Mouse (Mus musculus) hindbrain, embryonic 13.5 days (tissue): ENCODE results near the gene Nrp2. TPM values are rescaled to one million over a fixed set of nuclear protein-coding genes. Genes with fewer than 3 reads are reported as not detected.
A peak's percentile ranks its signal among the peaks of the same experiment; 100 is the strongest.

Experiments
- ATAC-seq: fragments of 200-750 bp; cut with Nextera tagmentation; 2 replicates; pipeline ENCODE4 v1.8.0; 2017; ENCODE audit warnings: moderate TSS enrichment; ENCODE audit not compliant: low FRiP score
- H3K27ac ChIP-seq: fragments of 300-500 bp; sonication (generic); 2 replicates; pipeline ENCODE4 v1.5.1; 2015; ENCODE audit warnings: inconsistent platforms, mild to moderate bottlenecking, moderate library complexity
- H3K27me3 ChIP-seq: fragments of 300-500 bp; sonication (generic); 2 replicates; pipeline ENCODE4 v1.6.1; 2015; ENCODE audit warnings: mild to moderate bottlenecking, inconsistent platforms
- H3K36me3 ChIP-seq: fragments of 300-500 bp; sonication (generic); 2 replicates; pipeline ENCODE4 v1.6.1; 2015; ENCODE audit warnings: mild to moderate bottlenecking, inconsistent platforms
- H3K4me1 ChIP-seq: fragments of 300-500 bp; sonication (generic); replicated peaks from 2 replicates; pipeline ENCODE4 v1.6.1; 2015; ENCODE audit warnings: inconsistent platforms
- H3K4me2 ChIP-seq: fragments of 300-500 bp; sonication (generic); 2 replicates; pipeline ENCODE4 v1.6.1; 2015; ENCODE audit warnings: inconsistent platforms, mild to moderate bottlenecking, moderate library complexity
- H3K4me3 ChIP-seq: fragments of 300-500 bp; sonication (generic); 2 replicates; pipeline ENCODE4 v1.5.1; 2015; ENCODE audit warnings: mild to moderate bottlenecking, inconsistent platforms
- H3K9ac ChIP-seq: fragments of 300-500 bp; sonication (generic); 2 replicates; pipeline ENCODE4 v1.6.1; 2015; ENCODE audit warnings: mild to moderate bottlenecking, inconsistent platforms
- H3K9me3 ChIP-seq: fragments of 300-500 bp; sonication (generic); 2 replicates; pipeline ENCODE4 v1.6.1; 2016; ENCODE audit warnings: inconsistent platforms
- WGBS: fragments of 180-500 bp; shearing (Covaris S2); methylation state at CpG from one replicate; pipeline ENCODE4 v1.1.7; 2015; 5-methylcytosine and 5-hydroxymethylcytosine counted together
- polyA plus RNA-seq: library from polyadenylated mRNA; unstranded; fragments of >200 nt; fragmentation: Nextera tagmentation; extraction: Ambion mirVana; gene quantifications from 2 replicates; pipeline ENCODE4 v1.2.1, GENCODE M21; 2015

Gene Nrp2
- polyA plus RNA-seq, 1 experiment from 2014 or later: 35.7 TPM

GRCm38 (mm10) chr1:62691175-62691574 is 11.9 kb upstream of the Nrp2 start:
- Histone ChIP-seq H3K4me1 (0 out of 2 replicates have a peak, but pooled peaks cover 2% of the 10 kb centered on the region), H3K4me3 (no peak overlapping the region)
- 92% methylated on average over 6 of the region's 6 CpGs for WGBS

DNA sequence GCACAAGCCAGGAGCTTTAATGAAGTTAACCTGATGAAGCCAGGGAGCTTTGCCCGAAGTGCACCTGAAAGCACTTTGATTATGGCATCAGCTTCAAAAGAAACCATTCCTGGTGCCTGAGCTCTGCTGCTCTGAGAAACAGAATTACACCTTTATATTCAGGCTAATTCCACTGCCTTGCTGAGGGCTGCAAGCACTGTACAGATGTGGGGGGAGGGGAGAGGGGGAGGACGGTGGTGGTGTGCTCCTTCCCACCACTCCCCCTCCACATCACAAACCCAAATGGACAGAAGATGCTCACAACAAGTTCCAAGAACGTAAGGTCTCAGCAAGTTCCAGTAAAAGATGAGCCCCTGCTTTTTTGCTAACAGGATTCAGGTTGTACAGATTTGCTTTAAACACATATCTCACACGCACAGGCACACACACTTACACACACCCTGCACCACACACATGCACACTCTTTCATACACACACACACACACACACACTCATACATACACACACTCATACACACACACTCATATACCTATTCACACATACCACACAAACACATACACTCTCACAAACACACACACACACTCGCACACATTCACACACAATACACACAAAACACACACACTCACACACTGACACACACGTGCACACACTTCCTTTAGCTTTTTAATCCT is 6.6 kb upstream of the Nrp2 start:
- Histone ChIP-seq H3K27me3 (peaks cover 12% of the 10 kb centered on the region), H3K9ac (no peak overlapping the region), H3K27ac (no peak overlapping the region), H3K4me2 (peak overlapping the region; percentile 17; the same call in 1 of the 2 replicates), H3K9me3 (no peaks in the 10 kb centered on the region), H3K36me3 (no peaks in the 10 kb centered on the region), H3K4me3 (no peak overlapping the region), H3K4me1 (peaks cover 16% of the 10 kb centered on the region)
- ATAC-seq: peak; percentile 21; the same call in 1 of the 2 replicates
- 72% methylated on average over 6 of the region's 6 CpGs for WGBS

More at GRCm38 (mm10) chr1:62691175-62691574, 11.9 kb upstream of the Nrp2 start:
- Histone ChIP-seq H3K27ac (no peak overlapping the region), H3K36me3 (no peaks in the 10 kb centered on the region), H3K4me2 (no peak overlapping the region), H3K9me3 (no peaks in the 10 kb centered on the region), H3K9ac (no peak overlapping the region), H3K27me3 (no peaks in the 10 kb centered on the region; the same call in 1 of the 2 replicates)
- no peak for ATAC-seq

- H3K9ac ChIP-seq: no peak overlapping the region
- H3K4me3 ChIP-seq: no peak overlapping the region
- peaks cover 17% of the 10 kb centered on the region for H3K4me1 ChIP-seq
- peaks cover 17% of the 10 kb centered on the region for H3K27me3 ChIP-seq
- 28% methylated on average over 9 of the region's 9 CpGs for WGBS
- no peak overlapping the region for H3K27ac ChIP-seq
- ATAC-seq: peak; percentile 71; the same call in 1 of the 2 replicates
- no peaks in the 10 kb centered on the region for H3K9me3 ChIP-seq
- H3K4me2 ChIP-seq: peak overlapping the region; percentile 17; the same call in 1 of the 2 replicates
- H3K36me3 ChIP-seq: no peaks in the 10 kb centered on the region
These were observed 6.1 kb upstream of the Nrp2 start for GRCm38 (mm10) chr1:62696983-62697341.

GRCm38 (mm10) chr1:62697353-62697752 is 5.7 kb upstream of the Nrp2 start:
- Histone ChIP-seq H3K27ac (no peak overlapping the region), H3K4me2 (no peak overlapping the region), H3K27me3 (peaks cover 20% of the 10 kb centered on the region), H3K36me3 (no peaks in the 10 kb centered on the region), H3K9ac (no peak overlapping the region), H3K9me3 (no peaks in the 10 kb centered on the region), H3K4me1 (peaks cover 21% of the 10 kb centered on the region), H3K4me3 (no peak overlapping the region)
- no peak for ATAC-seq
- WGBS: 59% methylated on average over 3 of the region's 3 CpGs

DNA sequence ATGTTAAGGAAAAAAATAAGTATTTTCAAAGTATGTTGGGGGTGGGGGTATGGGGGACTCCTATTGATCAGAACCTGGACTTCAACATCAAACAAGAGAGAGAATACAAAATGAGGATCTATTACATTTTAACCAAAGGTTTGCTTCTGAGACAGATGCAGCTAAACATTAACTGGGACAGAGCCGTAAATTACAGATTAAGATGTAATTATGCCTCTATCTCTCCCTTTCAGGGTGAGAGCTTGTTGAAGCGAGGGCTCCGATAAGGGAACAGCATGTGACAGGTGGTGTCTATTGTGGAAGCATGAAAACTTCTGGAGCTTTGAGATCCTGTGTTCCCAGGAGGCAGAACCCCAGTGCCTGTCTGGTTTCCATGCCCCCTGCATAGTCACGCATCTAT is 3.3 kb upstream of the Nrp2 start:
- Histone ChIP-seq H3K27me3 (peaks cover 22% of the 10 kb centered on the region), H3K36me3 (no peaks in the 10 kb centered on the region), H3K4me2 (no peak overlapping the region), H3K9ac (no peak overlapping the region), H3K9me3 (no peaks in the 10 kb centered on the region), H3K4me1 (peaks cover 26% of the 10 kb centered on the region), H3K4me3 (no peak overlapping the region), H3K27ac (no peak overlapping the region)
- WGBS: 39% methylated on average over 4 of the region's 4 CpGs
- no peak for ATAC-seq

- WGBS: 31% methylated on average over 10 of the region's 10 CpGs
- no peak overlapping the region for H3K9ac ChIP-seq
- no peak overlapping the region for H3K4me2 ChIP-seq
- peaks cover 31% of the 10 kb centered on the region for H3K27me3 ChIP-seq
- no peaks in the 10 kb centered on the region for H3K9me3 ChIP-seq
- no peak overlapping the region for H3K27ac ChIP-seq
- no peak overlapping the region for H3K4me3 ChIP-seq
- peaks cover 38% of the 10 kb centered on the region for H3K4me1 ChIP-seq
- H3K36me3 ChIP-seq: no peaks in the 10 kb centered on the region
- ATAC-seq: no peak
These were observed 1.8 kb upstream of the Nrp2 start for GRCm38 (mm10) chr1:62701065-62701921.

GRCm38 (mm10) chr1:62702743-62703142 is 342 bp upstream of the Nrp2 start:
- peak overlapping the region; percentile 86 for H3K4me2 ChIP-seq
- H3K9ac ChIP-seq: peak overlapping the region; percentile 87
- no peaks in the 10 kb centered on the region for H3K36me3 ChIP-seq
- WGBS: under 1% methylated on average over 25 of the region's 25 CpGs
- no peaks in the 10 kb centered on the region for H3K9me3 ChIP-seq
- H3K27me3 ChIP-seq: peaks cover 31% of the 10 kb centered on the region
- H3K4me3 ChIP-seq: peak overlapping the region; percentile 79
- peak overlapping the region; percentile 94 for H3K27ac ChIP-seq
- peaks cover 42% of the 10 kb centered on the region for H3K4me1 ChIP-seq
- ATAC-seq: no peak

GRCm38 (mm10) chr1:62704117-62704888 is 1.2 kb downstream of the Nrp2 start:
- peaks cover 57% of the 10 kb centered on the region for H3K4me1 ChIP-seq
- H3K9ac ChIP-seq: peak overlapping the region; percentile 87
- ATAC-seq: no peak
- no peaks in the 10 kb centered on the region for H3K36me3 ChIP-seq
- H3K27me3 ChIP-seq: peaks cover 27% of the 10 kb centered on the region
- H3K4me3 ChIP-seq: peak overlapping the region; percentile 79
- peak overlapping the region; percentile 94 for H3K27ac ChIP-seq
- 2% methylated on average over 9 of the region's 9 CpGs for WGBS
- H3K9me3 ChIP-seq: no peaks in the 10 kb centered on the region
- H3K4me2 ChIP-seq: peak overlapping the region; percentile 86

DNA sequence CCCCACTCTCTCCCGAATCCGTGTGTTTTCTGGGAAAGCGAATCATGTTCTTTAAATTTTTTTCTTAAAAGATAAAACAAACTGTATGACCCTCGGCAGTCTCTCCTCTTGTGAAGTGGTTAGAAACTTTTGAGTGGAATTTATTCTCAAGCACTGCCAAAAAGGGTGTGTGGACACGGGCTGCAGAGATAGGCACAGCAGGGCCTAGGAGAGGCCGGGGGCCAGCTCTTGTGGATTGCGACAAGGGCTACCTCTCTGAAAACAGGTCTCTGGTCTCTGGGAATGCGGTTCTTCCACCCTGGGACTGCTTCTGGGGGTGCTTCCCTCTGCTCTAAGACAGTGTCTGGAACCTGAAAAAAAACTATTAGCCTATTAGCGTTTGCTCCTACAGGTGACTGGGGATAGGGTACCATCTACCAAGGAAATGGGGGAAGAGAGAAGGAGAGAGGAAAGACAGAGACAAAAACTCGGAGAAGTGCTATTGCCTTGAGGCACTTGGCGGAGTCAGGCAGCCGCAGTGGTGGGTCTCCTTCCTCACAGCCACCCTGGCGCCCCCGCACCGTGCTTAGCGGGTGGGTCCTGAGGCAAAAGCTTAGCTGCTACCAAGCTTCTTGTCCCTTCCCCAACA is 1.9 kb downstream of the Nrp2 start:
- peaks cover 23% of the 10 kb centered on the region for H3K27me3 ChIP-seq

GRCm38 (mm10) chr1:62705517-62705981 is 2.5 kb downstream of the Nrp2 start:
- Histone ChIP-seq H3K36me3 (no peaks in the 10 kb centered on the region), H3K4me1 (peaks cover 70% of the 10 kb centered on the region), H3K9ac (peak overlapping the region; percentile 87), H3K4me2 (peak overlapping the region; percentile 86), H3K27me3 (peaks cover 27% of the 10 kb centered on the region), H3K27ac (peak overlapping the region; percentile 94), H3K4me3 (peak overlapping the region; percentile 79), H3K9me3 (no peaks in the 10 kb centered on the region)
- under 1% methylated on average over 17 of the region's 18 CpGs for WGBS
- ATAC-seq: no peak

More for the DNA sequence above, 1.9 kb downstream of the Nrp2 start:
- H3K9ac ChIP-seq: peak overlapping the region; percentile 87
- no peaks in the 10 kb centered on the region for H3K9me3 ChIP-seq
- peak overlapping the region; percentile 86 for H3K4me2 ChIP-seq
- WGBS: 4% methylated on average over 16 of the region's 16 CpGs
- H3K4me3 ChIP-seq: peak overlapping the region; percentile 79
- H3K36me3 ChIP-seq: no peaks in the 10 kb centered on the region
- no peak for ATAC-seq
- H3K27ac ChIP-seq: peak overlapping the region; percentile 94
- H3K4me1 ChIP-seq: peaks cover 64% of the 10 kb centered on the region

DNA sequence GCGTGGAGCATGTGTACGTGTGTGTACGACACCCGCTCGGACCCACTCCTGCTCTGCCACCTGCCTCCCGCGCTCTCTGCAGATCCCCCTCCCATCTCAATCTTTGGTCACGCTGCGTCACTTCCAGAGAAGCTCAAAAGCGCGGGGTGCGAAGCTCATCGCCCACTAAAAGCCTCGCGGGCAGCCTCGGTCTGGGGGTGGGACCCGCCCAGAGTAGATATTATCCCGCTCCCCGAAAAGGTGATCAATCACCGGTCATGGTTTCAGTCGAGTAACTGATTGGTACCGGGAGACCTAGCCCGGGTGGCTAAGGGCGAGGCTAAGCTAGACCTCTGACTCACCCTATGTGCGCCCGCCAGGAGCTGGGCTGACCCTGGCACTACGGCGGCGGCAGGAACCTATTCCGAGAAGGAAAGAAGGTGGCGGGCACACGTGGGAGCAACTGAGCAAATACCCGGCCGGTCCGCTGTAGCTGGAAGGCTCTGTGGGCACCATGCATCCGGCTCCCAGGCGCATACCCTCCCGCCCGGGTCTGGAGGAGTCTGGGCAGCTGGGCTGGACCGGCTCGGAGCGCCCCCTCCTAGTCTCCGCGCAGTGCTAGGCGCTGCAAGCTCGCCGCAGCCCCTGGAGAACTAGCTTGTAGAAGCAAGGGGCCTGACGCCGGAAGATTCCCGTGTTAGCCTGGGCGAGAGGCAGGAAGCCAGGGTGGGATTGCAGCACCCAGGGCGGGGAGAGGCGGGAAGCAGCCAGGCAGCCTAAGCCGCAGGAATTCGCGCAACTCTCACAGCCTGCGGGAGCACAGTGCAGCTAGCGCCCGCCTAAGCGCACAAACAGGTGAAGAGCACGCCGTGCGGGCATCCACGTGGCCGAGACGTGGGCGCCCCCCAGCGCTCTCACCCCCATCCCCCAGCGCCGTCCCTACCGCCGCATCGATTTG is 3.3 kb downstream of the Nrp2 start:
- Histone ChIP-seq H3K9ac (peak overlapping the region; percentile 87), H3K9me3 (no peaks in the 10 kb centered on the region), H3K27me3 (peaks cover 27% of the 10 kb centered on the region), H3K4me1 (peaks cover 70% of the 10 kb centered on the region), H3K4me3 (peak overlapping the region; percentile 79), H3K4me2 (peak overlapping the region; percentile 86), H3K27ac (peak overlapping the region; percentile 94), H3K36me3 (no peaks in the 10 kb centered on the region)
- under 1% methylated on average over 73 of the region's 73 CpGs for WGBS
- peak; percentile 47 for ATAC-seq
